ENCODE assay signal across 9 mouse cellular contexts in the genomic region with DNA sequence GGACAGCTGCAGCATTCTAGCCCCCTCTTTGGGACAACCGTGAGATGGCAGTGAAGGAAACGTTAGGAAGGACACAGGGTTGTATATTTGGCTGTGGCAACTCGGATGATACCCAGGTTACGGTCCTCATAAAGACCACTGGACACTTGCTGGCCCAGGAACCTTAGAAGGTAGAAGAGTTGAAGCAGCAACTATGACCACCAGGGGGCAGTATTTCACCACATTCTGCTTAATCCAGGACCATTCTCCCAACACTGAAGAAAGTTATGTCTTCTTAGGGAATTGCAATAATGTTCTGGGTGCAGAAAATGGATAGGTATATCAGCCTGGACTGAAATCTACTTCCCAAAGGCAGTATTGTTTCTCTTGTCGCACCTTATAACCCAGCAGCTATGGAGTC.
DNase-seq lines count a peak whose midpoint lies in the region; ATAC-seq lines count a peak whose summit lies in the region.
"Had no signal": no experiment of that assay in that cellular context is flagged by ENCODE, and none has a peak within 500 bp of the region (broad histone marks: within the 10 kb centered on the region; RNA-seq: fewer than 3 reads in every experiment).

No protein-coding gene starts in this region.

- H3K4me3 ChIP-seq in embryonic facial prominence, embryonic 10.5 days: no peak overlapping the region
- H3K4me3 ChIP-seq in hindbrain, embryonic 11.5 days (ENCODE audit: low read depth, low read length): no peak overlapping the region
- no peak overlapping the region for H3K4me3 ChIP-seq in midbrain, embryonic 10.5 days
- H3K4me3 ChIP-seq: limb, embryonic 13.5 days had no signal

- peaks cover 23% of the 10 kb centered on the region for H3K27me3 ChIP-seq in embryonic facial prominence, embryonic 10.5 days (replicated peaks; ENCODE audit: low read depth, poor library complexity, severe bottlenecking)
- no peaks in the 10 kb centered on the region for H3K27me3 ChIP-seq in hindbrain, embryonic 11.5 days (ENCODE audit: control insufficient read depth, insufficient read depth, low read length)
- H3K27me3 ChIP-seq in midbrain, embryonic 10.5 days (ENCODE audit: low read depth, poor library complexity, severe bottlenecking): peaks cover 13% of the 10 kb centered on the region

- no peak overlapping the region for H3K9ac ChIP-seq in hindbrain, embryonic 11.5 days (ENCODE audit: low read depth, low read length)
- H3K9ac ChIP-seq: limb, embryonic 13.5 days had no signal

- no peaks in the 10 kb centered on the region for H3K9me3 ChIP-seq in embryonic facial prominence, embryonic 10.5 days
- no peaks in the 10 kb centered on the region for H3K9me3 ChIP-seq in hindbrain, embryonic 11.5 days (ENCODE audit: control insufficient read depth, low read length)
- no peaks in the 10 kb centered on the region for H3K9me3 ChIP-seq in midbrain, embryonic 10.5 days (replicated peaks)
- H3K9me3 ChIP-seq: limb, embryonic 13.5 days had no signal

- peak; percentile 83 for DNase-seq in CD4-positive, CD25-positive, alpha-beta regulatory T cell, adult 2 months (ENCODE audit: low read depth, low spot score)
- DNase-seq in adrenal gland, postnatal 25 days: peak; percentile 61
- peak; percentile 74 for DNase-seq in embryonic facial prominence, embryonic 10.5 days (ENCODE audit: low spot score)
- peak; percentile 88 for DNase-seq in hindbrain, embryonic 11.5 days (ENCODE audit: low spot score)
- DNase-seq in layer of hippocampus, postnatal 25 days (ENCODE audit: extremely low spot score in 1 of 2, low spot score in 1 of 2): peak; percentile 69 to 90
- DNase-seq in midbrain, embryonic 10.5 days (ENCODE audit: low spot score): peak; percentile 66
- peak; percentile 31 for DNase-seq in spleen, adult 12 weeks (ENCODE audit: low spot score)

- no peak overlapping the region for H3K27ac ChIP-seq in embryonic facial prominence, embryonic 10.5 days (replicated peaks)
- no peak overlapping the region for H3K27ac ChIP-seq in hindbrain, embryonic 11.5 days (ENCODE audit: low read depth, low read length)
- H3K27ac ChIP-seq in midbrain, embryonic 10.5 days (replicated peaks): no peak overlapping the region
- H3K27ac ChIP-seq: limb, embryonic 13.5 days had no signal

- 36% methylated on average over 5 of the region's 5 CpGs for WGBS in embryonic facial prominence, embryonic 10.5 days
- 24% methylated on average over 5 of the region's 5 CpGs for WGBS in hindbrain, embryonic 11.5 days
- WGBS in midbrain, embryonic 10.5 days: 29% methylated on average over 5 of the region's 5 CpGs

- no peaks in the 10 kb centered on the region for H3K36me3 ChIP-seq in embryonic facial prominence, embryonic 10.5 days (replicated peaks)
- no peaks in the 10 kb centered on the region for H3K36me3 ChIP-seq in hindbrain, embryonic 11.5 days (ENCODE audit: control insufficient read depth, insufficient read depth, low read length)
- H3K36me3 ChIP-seq in midbrain, embryonic 10.5 days: no peaks in the 10 kb centered on the region
- H3K36me3 ChIP-seq: limb, embryonic 13.5 days had no signal

- no peak for ATAC-seq in CD4-positive, CD25-positive, alpha-beta regulatory T cell, adult 4 months
- ATAC-seq in hindbrain, embryonic 11.5 days (ENCODE audit: low FRiP score): peak; percentile 60

- no peak overlapping the region for H3K4me2 ChIP-seq in hindbrain, embryonic 11.5 days (replicated peaks; ENCODE audit: low read depth, low read length)
- H3K4me2 ChIP-seq: limb, embryonic 13.5 days had no signal

- H3K4me1 ChIP-seq in embryonic facial prominence, embryonic 10.5 days: peaks cover 10% of the 10 kb centered on the region
- no peaks in the 10 kb centered on the region for H3K4me1 ChIP-seq in hindbrain, embryonic 11.5 days (replicated peaks; ENCODE audit: control insufficient read depth, insufficient read depth, low read length)
- H3K4me1 ChIP-seq in midbrain, embryonic 10.5 days: peaks cover 10% of the 10 kb centered on the region

Comparison
In these comparisons a context has a peak if more than half of its experiments do, and no peak if none do; other contexts are left out.
1. DNase-seq: peak in every context shown above with its lines; median percentile 88 in hindbrain, embryonic 11.5 days; 83 in CD4-positive, CD25-positive, alpha-beta regulatory T cell, adult 2 months; 80 in layer of hippocampus, postnatal 25 days; 74 in embryonic facial prominence, embryonic 10.5 days; 66 in midbrain, embryonic 10.5 days; 61 in adrenal gland, postnatal 25 days; 31 in spleen, adult 12 weeks.